Mouse (Mus musculus): Measurements from ENCODE around the gene Gm9913.

Gene Gm9913

DNA sequence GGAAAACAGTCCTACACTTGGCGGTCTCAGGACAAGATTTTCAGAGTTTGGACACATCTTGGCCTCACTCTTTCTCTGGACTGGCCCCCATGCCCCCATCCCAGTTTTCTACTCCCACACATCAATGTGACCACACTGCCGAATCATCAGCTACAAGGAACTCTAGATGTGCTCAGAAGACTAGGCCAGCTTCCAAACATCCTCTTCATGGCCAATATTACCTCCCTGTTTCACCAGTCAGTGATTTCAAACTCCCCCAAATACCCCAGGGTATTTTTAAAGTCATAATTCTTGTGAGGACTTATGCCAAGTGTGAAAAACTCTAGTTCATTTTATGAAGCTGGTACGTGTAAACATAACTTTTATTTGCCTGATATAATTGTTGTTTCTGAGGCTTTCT lies 40.1 kb downstream of the Gm9913 start:
- DNase-seq (ENCODE audit: low read depth, low spot score), result no peak

DNA sequence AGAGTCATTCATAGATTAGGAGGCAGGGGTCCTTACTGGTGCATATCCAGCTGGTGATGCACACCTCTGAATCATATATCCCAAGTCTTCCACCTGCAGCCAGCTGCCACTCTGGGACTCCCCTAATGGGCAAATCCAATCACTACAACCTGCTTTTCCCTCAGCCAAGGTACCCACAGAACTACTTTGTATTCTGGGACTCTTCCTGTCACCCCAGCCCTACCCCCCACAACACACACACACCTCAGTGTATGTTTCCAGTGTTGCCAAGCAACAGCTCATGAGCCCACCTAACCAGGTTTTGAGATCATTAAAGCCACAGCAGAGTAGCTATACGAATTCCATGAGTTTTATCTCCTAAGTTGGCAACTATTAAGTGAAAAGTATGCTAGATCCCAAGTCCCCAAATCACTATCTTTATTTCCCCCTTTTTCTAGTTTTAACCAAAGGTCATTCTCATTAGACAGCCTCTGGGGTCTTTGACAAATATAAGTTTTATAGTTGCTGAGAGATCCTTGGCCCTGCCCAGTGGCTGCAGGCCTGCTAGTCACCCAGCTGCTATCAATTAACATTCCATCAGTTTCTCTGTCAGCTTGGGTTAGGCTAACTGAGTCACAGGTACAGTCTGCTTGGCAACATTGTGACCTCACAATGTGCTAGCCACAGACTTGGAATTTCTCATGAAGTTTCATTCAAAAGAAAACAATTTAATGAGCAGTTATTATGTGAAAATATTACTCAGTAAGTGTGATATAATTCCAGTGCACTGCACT lies 44.1 kb downstream of the Gm9913 start:
- DNase-seq (ENCODE audit: low read depth, low spot score), result peak; percentile 74

DNA sequence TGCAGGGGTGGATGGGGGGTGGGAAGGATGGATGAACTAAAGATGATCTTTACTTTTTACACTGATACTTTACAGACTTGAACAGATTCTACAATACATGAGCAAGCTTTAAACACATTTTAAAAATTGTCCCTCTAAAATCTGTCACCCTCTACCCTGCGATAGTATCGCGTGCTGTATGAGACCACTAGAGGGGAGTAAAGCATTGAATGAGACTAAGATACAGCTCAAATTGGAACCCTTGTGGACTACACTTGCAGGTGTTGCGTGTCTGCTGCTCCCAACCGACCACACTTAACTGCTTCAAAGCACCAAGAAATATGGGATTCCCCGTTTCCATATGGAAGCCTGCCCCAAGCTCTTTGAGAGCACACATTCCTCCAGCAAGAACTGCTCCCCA lies 50.9 kb downstream of the Gm9913 start:
- DNase-seq (ENCODE audit: low read depth, low spot score), result no peak
